Mouse (Mus musculus): ENCODE data around the gene Hoxb3. TPM values are rescaled to one million over a fixed set of nuclear protein-coding genes. Genes with fewer than 3 reads are reported as not detected.

Gene Hoxb3
- polyA plus RNA-seq (2016; fragmentation: Nextera tagmentation; extraction: Ambion mirVana): 0.45 and 0.86 TPM in 2 replicates

GRCm38 (mm10) chr11:96323154-96323553 is at the start of gene Hoxb3:
Gene Hoxb3, plus strand, starts transcription at chr11:96323326.
- Histone ChIP-seq H3K27ac (ENCODE audit: poor library complexity, severe bottlenecking) (no peak within 1 kb of the TSS), H3K9ac (no peak within 1 kb of the TSS), H3K4me1 (replicated peaks) (peaks cover 12% of the 10 kb centered on the region), H3K4me2 (no peak within 1 kb of the TSS), H3K4me3 (no peak within 1 kb of the TSS), H3K9me3 (replicated peaks) (no peaks in the 10 kb centered on the region), H3K36me3 (no peaks in the 10 kb centered on the region), H3K27me3 (replicated peaks) (peaks cover 98% of the 10 kb centered on the region)
- ATAC-seq (ENCODE audit: insufficient number of reproducible peaks, low FRiP score): no peak
- 19% methylated on average over 10 of the region's 10 CpGs for WGBS

GRCm38 (mm10) chr11:96274428-96274827 is 48.7 kb upstream of the Hoxb3 start:
- peaks cover 96% of the 10 kb centered on the region for H3K27me3 ChIP-seq (replicated peaks)
- ATAC-seq (ENCODE audit: insufficient number of reproducible peaks, low FRiP score): no peak
- no peaks in the 10 kb centered on the region for H3K36me3 ChIP-seq
- peaks cover 19% of the 10 kb centered on the region for H3K4me1 ChIP-seq (replicated peaks)
- H3K4me2 ChIP-seq: no peak overlapping the region
- no peak overlapping the region for H3K27ac ChIP-seq (ENCODE audit: poor library complexity, severe bottlenecking)
- H3K9ac ChIP-seq: no peak overlapping the region
- no peaks in the 10 kb centered on the region for H3K9me3 ChIP-seq (replicated peaks)
- H3K4me3 ChIP-seq: no peak overlapping the region
- 8% methylated on average over 10 of the region's 10 CpGs for WGBS

GRCm38 (mm10) chr11:96275896-96276295 is 47.2 kb upstream of the Hoxb3 start:
- Histone ChIP-seq H3K27ac (ENCODE audit: poor library complexity, severe bottlenecking) (no peak overlapping the region), H3K9ac (no peak overlapping the region), H3K4me1 (replicated peaks) (peaks cover 16% of the 10 kb centered on the region), H3K4me2 (no peak overlapping the region), H3K27me3 (replicated peaks) (peaks cover 95% of the 10 kb centered on the region), H3K4me3 (no peak overlapping the region), H3K9me3 (replicated peaks) (no peaks in the 10 kb centered on the region), H3K36me3 (no peaks in the 10 kb centered on the region)
- WGBS: 12% methylated on average over 4 of the region's 4 CpGs
- ATAC-seq (ENCODE audit: insufficient number of reproducible peaks, low FRiP score): no peak

GRCm38 (mm10) chr11:96277151-96278044 is 45.7 kb upstream of the Hoxb3 start:
- H3K4me3 ChIP-seq: no peak overlapping the region
- H3K4me2 ChIP-seq: no peak overlapping the region
- no peak for ATAC-seq (ENCODE audit: insufficient number of reproducible peaks, low FRiP score)
- WGBS: under 1% methylated on average over 35 of the region's 35 CpGs
- no peaks in the 10 kb centered on the region for H3K9me3 ChIP-seq (replicated peaks)
- H3K27me3 ChIP-seq (replicated peaks): peaks cover 93% of the 10 kb centered on the region
- H3K36me3 ChIP-seq: no peaks in the 10 kb centered on the region
- no peak overlapping the region for H3K9ac ChIP-seq
- no peak overlapping the region for H3K27ac ChIP-seq (ENCODE audit: poor library complexity, severe bottlenecking)
- peaks cover 2% of the 10 kb centered on the region for H3K4me1 ChIP-seq (replicated peaks)

GRCm38 (mm10) chr11:96278324-96278723 is 44.8 kb upstream of the Hoxb3 start:
- Histone ChIP-seq H3K9me3 (replicated peaks) (no peaks in the 10 kb centered on the region), H3K4me3 (no peak overlapping the region), H3K27ac (ENCODE audit: poor library complexity, severe bottlenecking) (no peak overlapping the region), H3K9ac (no peak overlapping the region), H3K27me3 (replicated peaks) (peaks cover 93% of the 10 kb centered on the region), H3K4me2 (no peak overlapping the region), H3K36me3 (no peaks in the 10 kb centered on the region), H3K4me1 (replicated peaks) (no peaks in the 10 kb centered on the region; the same call in 1 of the 2 replicates)
- 21% methylated on average over 14 of the region's 14 CpGs for WGBS
- no peak for ATAC-seq (ENCODE audit: insufficient number of reproducible peaks, low FRiP score)

- Histone ChIP-seq H3K4me3 (no peak overlapping the region), H3K9me3 (replicated peaks) (no peaks in the 10 kb centered on the region), H3K9ac (no peak overlapping the region), H3K27ac (ENCODE audit: poor library complexity, severe bottlenecking) (no peak overlapping the region), H3K36me3 (no peaks in the 10 kb centered on the region), H3K4me1 (replicated peaks) (peaks cover 2% of the 10 kb centered on the region; the same call in 1 of the 2 replicates), H3K4me2 (no peak overlapping the region), H3K27me3 (replicated peaks) (peaks cover 93% of the 10 kb centered on the region)
- no peak for ATAC-seq (ENCODE audit: insufficient number of reproducible peaks, low FRiP score)
- under 1% methylated on average over 9 of the region's 9 CpGs for WGBS
Measured at GRCm38 (mm10) chr11:96278773-96279172, 44.4 kb upstream of the Hoxb3 start.

- peaks cover 11% of the 10 kb centered on the region for H3K4me1 ChIP-seq (replicated peaks)
- H3K9ac ChIP-seq: no peak overlapping the region
- H3K27ac ChIP-seq (ENCODE audit: poor library complexity, severe bottlenecking): no peak overlapping the region
- H3K27me3 ChIP-seq (replicated peaks): peaks cover 93% of the 10 kb centered on the region
- WGBS: 3% methylated on average over 31 of the region's 31 CpGs
- H3K4me3 ChIP-seq: no peak overlapping the region
- H3K36me3 ChIP-seq: no peaks in the 10 kb centered on the region
- ATAC-seq (ENCODE audit: insufficient number of reproducible peaks, low FRiP score): no peak
- no peak overlapping the region for H3K4me2 ChIP-seq
- H3K9me3 ChIP-seq (replicated peaks): no peaks in the 10 kb centered on the region
Measured at GRCm38 (mm10) chr11:96279421-96280233, 43.5 kb upstream of the Hoxb3 start.

- 12% methylated on average over 8 of the region's 8 CpGs for WGBS
Measured at GRCm38 (mm10) chr11:96280399-96281378, 42.4 kb upstream of the Hoxb3 start.

GRCm38 (mm10) chr11:96281396-96281795 is 41.7 kb upstream of the Hoxb3 start:
- Histone ChIP-seq H3K27ac (ENCODE audit: poor library complexity, severe bottlenecking) (no peak overlapping the region), H3K4me2 (no peak overlapping the region), H3K4me3 (no peak overlapping the region), H3K36me3 (no peaks in the 10 kb centered on the region), H3K27me3 (replicated peaks) (peaks cover 93% of the 10 kb centered on the region), H3K4me1 (replicated peaks) (peaks cover 22% of the 10 kb centered on the region), H3K9me3 (replicated peaks) (no peaks in the 10 kb centered on the region), H3K9ac (no peak overlapping the region)
- WGBS: 5% methylated on average over 18 of the region's 18 CpGs
- ATAC-seq (ENCODE audit: insufficient number of reproducible peaks, low FRiP score): no peak

More at GRCm38 (mm10) chr11:96280399-96281378, 42.4 kb upstream of the Hoxb3 start:
- no peaks in the 10 kb centered on the region for H3K36me3 ChIP-seq
- no peak for ATAC-seq (ENCODE audit: insufficient number of reproducible peaks, low FRiP score)
- H3K27ac ChIP-seq (ENCODE audit: poor library complexity, severe bottlenecking): no peak overlapping the region
- no peak overlapping the region for H3K9ac ChIP-seq
- no peak overlapping the region for H3K4me3 ChIP-seq
- H3K9me3 ChIP-seq (replicated peaks): no peaks in the 10 kb centered on the region
- H3K4me1 ChIP-seq (replicated peaks): peaks cover 18% of the 10 kb centered on the region
- no peak overlapping the region for H3K4me2 ChIP-seq
- peaks cover 93% of the 10 kb centered on the region for H3K27me3 ChIP-seq (replicated peaks)

- WGBS: 1% methylated on average over 27 of the region's 27 CpGs
Measured at GRCm38 (mm10) chr11:96281855-96282570, 41.1 kb upstream of the Hoxb3 start, which contains the start of gene Hoxb8. Gene Hoxb8, plus strand, starts transcription at chr11:96281905.

More at GRCm38 (mm10) chr11:96281855-96282570, 41.1 kb upstream of the Hoxb3 start, which contains the start of gene Hoxb8:
- Histone ChIP-seq H3K4me3 (no peak within 1 kb of the TSS), H3K9ac (no peak within 1 kb of the TSS), H3K27me3 (replicated peaks) (peaks cover 93% of the 10 kb centered on the region), H3K36me3 (no peaks in the 10 kb centered on the region), H3K4me2 (no peak within 1 kb of the TSS), H3K4me1 (replicated peaks) (peaks cover 28% of the 10 kb centered on the region), H3K27ac (ENCODE audit: poor library complexity, severe bottlenecking) (no peak within 1 kb of the TSS), H3K9me3 (replicated peaks) (no peaks in the 10 kb centered on the region)
- ATAC-seq (ENCODE audit: insufficient number of reproducible peaks, low FRiP score): no peak
